Mouse (Mus musculus): ENCODE measurements at regions not wholly inside any gene's neighbourhood (a gene's known extent, or its start where the extent isn't known, plus 50 kb on each side); places are given as distances from the start of the nearest gene placed in this dataset.

GRCm38 (mm10) chr14:40308316-40308715 lies 584.8 kb downstream of the Sh2d4b start:
- DNase-seq (ENCODE audit: low read depth, low spot score) = no peak

- no peak for DNase-seq (ENCODE audit: low read depth, low spot score)
Observed at GRCm38 (mm10) chr14:40279194-40279593, 613.9 kb downstream of the Sh2d4b start.

- DNase-seq (ENCODE audit: low read depth, low spot score) = no peak
Observed at GRCm38 (mm10) chr14:40275331-40275730, 617.7 kb downstream of the Sh2d4b start.

- no peak for DNase-seq (ENCODE audit: low read depth, low spot score)
Observed at GRCm38 (mm10) chr14:40261646-40262045, 631.4 kb downstream of the Sh2d4b start.

- DNase-seq (ENCODE audit: low read depth, low spot score) = peak; percentile 18
Observed at GRCm38 (mm10) chr14:40232084-40232483, 661.0 kb downstream of the Sh2d4b start.

GRCm38 (mm10) chr14:40224331-40224730 lies 668.7 kb downstream of the Sh2d4b start:
- DNase-seq (ENCODE audit: low read depth, low spot score) = no peak

All from WW6 (cell line).